Mouse (Mus musculus) layer of hippocampus, adult 2 months (tissue): Measurements from ENCODE around the gene S100b. TPM values are rescaled to one million over a fixed set of nuclear protein-coding genes. Genes with fewer than 3 reads are reported as not detected.

Source experiments
- DNase-seq, 2 experiments: peaks; one replicate each; pipeline ENCODE4 v3.0.0; 2022; ENCODE audit warnings: low spot score in 2 of 2
- H3K27ac ChIP-seq: fragments of 200-600 bp; 2 replicates; pipeline ENCODE4 v1.8.1; 2022
- H3K4me3 ChIP-seq: fragments of 200-600 bp; 2 replicates; pipeline ENCODE4 v1.8.1; 2022; ENCODE audit warnings: mild to moderate bottlenecking
- CTCF ChIP-seq: fragments of 200-600 bp; conservative IDR thresholded peaks from 2 replicates; pipeline ENCODE4 v1.8.1; 2022; ENCODE audit warnings: antibody characterized with exemption, mild to moderate bottlenecking, moderate library complexity
- microRNA-seq, 2 experiments: library from miRNA; unstranded; fragments of <30 nt; microRNA quantifications; one replicate each; pipeline ENCODE4 v1.2.0; 2021
- total RNA-seq, 2 experiments: library from RNA; stranded (reverse); gene quantifications; 2 replicates each; pipeline ENCODE4 v1.2.3; 2021

The S100b gene
- total RNA-seq, 2 experiments from 2014 or later, result 118 to 128 TPM

GRCm38 (mm10) chr10:76278541-76279097 lies 25.0 kb downstream of the S100b start:
- no peak for DNase-seq
- Histone ChIP-seq H3K4me3 (no peak overlapping the region), H3K27ac (no peak overlapping the region)
- no peak for TF ChIP-seq CTCF

DNA sequence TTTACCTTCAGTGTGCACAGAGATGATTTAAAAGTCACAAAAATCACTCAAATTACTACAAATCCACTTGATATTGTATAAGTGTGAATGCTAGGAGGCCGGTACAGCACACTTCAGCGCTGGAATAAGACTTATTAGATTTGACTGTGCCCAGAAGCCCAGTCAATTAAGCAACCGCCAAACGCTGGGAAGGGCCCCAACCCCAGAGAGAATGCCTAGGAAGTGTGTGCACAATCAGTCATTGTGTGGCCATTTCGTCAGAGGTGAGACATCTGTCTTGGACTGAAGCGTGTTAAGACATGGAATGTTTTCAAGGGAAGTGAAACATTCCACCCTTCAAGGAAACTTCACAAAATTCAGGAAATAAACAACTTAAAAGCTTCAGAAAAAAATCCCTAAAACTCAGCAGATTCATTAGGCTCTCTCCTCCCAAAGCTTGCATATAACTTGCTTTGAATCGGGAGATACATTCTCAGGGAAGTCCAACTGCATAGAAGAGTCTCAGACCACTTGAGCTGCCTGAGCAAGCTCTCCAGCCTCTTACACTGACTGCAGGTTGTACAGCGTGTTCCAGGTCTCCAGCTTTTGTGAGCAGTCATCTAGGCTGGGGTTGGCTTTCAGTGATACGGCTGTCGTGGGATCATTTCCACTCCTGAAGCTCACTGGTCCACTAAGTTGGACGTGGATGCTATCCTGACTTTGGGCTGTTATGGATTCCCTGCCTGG lies 34.8 kb downstream of the S100b start:
- H3K27ac ChIP-seq, result peak overlapping the region; percentile 33
- no peak for DNase-seq
- no peak overlapping the region for H3K4me3 ChIP-seq
- TF ChIP-seq CTCF, result no peak

DNA sequence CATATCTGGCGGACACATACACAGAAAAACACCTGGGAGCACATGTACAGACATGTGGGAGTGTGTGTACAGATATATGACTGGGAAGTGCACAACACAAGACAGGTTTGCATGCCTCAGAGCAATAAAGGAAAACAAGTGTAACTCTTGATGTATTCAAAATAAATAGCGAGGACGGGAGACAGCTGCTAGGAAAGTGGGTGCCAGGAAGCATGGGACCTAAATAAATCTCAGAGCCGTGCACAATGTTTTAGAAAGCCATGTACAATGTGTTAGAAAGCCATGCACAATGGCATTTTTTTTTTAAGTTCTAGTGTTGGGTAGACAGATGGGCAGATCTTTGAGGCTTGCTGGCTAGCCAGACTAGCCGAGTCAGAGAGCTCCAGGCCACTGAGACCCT lies 35.4 kb downstream of the S100b start:
- peak overlapping the region; percentile 33 for H3K27ac ChIP-seq
- TF ChIP-seq CTCF, result no peak
- DNase-seq, result no peak
- no peak overlapping the region for H3K4me3 ChIP-seq

DNA sequence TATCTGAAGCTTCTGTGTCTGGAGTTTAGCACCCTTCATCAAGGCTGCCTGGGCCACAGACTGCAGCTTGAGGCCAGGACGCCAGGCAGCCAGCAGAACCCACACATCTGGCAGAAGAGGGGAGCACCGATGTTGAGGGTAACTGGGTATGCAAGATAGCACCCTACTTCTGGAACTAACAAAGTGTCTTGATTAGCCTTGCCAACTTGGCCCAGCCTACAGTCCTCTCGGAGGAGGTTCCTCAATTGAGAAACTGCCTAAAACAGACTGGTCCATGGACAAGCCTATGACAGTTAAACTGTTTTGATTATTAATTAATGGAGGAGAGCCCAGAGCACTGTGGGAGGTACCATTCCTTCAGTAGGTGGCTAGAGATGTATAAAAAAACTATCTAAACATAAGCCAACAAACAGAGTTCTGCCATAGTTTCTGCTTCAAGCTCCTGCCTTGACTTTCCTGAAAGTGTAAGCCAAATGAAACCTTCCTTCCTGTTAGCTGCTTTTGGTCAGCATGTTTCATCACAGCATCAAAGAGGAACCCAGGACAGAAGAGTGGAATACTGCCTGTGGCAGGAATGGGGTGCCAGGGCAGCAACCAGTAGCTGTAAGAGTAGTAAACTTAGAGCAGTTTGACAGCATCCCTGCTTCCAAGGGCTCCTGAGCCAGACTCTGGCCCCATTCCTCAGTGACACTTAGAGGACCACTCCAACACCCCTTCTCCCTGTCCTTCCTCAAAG lies 36.5 kb downstream of the S100b start:
- DNase-seq, result no peak

DNA sequence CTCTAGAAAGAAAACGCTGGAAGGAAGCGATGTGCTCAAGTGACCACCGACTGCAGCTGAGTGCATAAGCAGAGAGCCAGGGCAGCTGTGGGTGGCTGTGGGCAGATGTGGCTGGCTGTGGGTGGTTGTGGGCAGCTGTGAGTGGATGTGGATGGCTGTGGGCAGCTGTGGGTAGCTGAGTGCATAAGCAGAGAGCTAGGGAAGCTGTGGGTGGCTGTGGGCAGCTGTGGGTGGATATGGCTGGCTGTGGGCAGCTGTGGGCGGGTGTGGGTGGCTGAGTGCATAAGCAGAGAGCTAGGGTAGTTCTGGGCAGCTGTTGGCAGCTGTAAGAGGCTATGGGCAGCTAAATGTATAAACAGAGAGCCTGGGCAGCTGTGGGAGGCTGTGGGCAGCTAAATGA lies 39.6 kb downstream of the S100b start:
- DNase-seq, result no peak
- no peak overlapping the region for H3K4me3 ChIP-seq
- TF ChIP-seq CTCF, result no peak
- no peak overlapping the region for H3K27ac ChIP-seq

More for the DNA sequence above, 36.5 kb downstream of the S100b start:
- no peak for TF ChIP-seq CTCF
- H3K27ac ChIP-seq, result peak overlapping the region; percentile 33
- H3K4me3 ChIP-seq, result no peak overlapping the region

DNA sequence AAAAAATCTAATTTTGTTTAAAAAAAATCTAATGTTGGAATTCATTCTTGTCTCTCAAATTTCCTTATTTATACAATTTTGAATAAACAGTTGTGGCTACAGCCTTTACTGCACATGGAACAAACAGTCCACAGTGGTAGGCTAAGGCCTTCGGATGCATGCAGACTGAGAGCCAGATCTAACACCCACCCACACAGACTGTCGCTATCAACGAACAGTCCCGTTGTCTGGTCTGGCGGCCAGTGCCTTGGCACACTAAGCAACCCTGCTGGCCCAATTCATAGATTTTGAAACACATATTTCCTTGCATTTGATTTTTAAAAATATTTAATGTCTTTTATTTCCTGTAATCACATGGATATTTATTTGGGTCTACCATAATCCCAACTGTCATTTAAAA lies 46.5 kb downstream of the S100b start:
- TF ChIP-seq CTCF, result no peak
- DNase-seq, result no peak

GRCm38 (mm10) chr10:76306738-76307137 lies 53.1 kb downstream of the S100b start:
- H3K27ac ChIP-seq, result peak overlapping the region; percentile 62; the same call in 1 of the 2 replicates
- no peak for TF ChIP-seq CTCF

More for the DNA sequence above, 46.5 kb downstream of the S100b start:
- Histone ChIP-seq H3K4me3 (no peak overlapping the region), H3K27ac (no peak overlapping the region)

More at GRCm38 (mm10) chr10:76306738-76307137, 53.1 kb downstream of the S100b start:
- no peak overlapping the region for H3K4me3 ChIP-seq
- DNase-seq, result no peak

Small RNA genes within 50 kb of the gene (microRNA-seq; reads per million reads assigned to microRNA genes)
- gene Mir678, result 0 reads per million in 2 experiments

Other genes with a start within 250 kb of the S100b start
- gene Zfp280b, start 221.2 kb upstream of the S100b start, total RNA-seq, result 10 to 100 TPM; 15.5 to 16.1 TPM
- gene Slc5a4b, start 142.9 kb upstream of the S100b start, total RNA-seq, result not detected
- gene Slc5a4a, start 106.4 kb upstream of the S100b start, total RNA-seq, result not detected
- 10 to 100 TPM; 72.2 to 75.3 TPM for gene Prmt2, start 16.0 kb upstream of the S100b start, total RNA-seq
- 10 to 100 TPM; 50.9 to 51.0 TPM for gene Dip2a, start 91.4 kb downstream of the S100b start, total RNA-seq
- not detected for gene AC141477.1, start 186.6 kb downstream of the S100b start, total RNA-seq
- 10 to 100 TPM; 23.1 TPM for gene Pcnt, start 188.9 kb downstream of the S100b start, total RNA-seq
- not detected for gene 2610028H24Rik, start 195.2 kb downstream of the S100b start, total RNA-seq
- 10 to 100 TPM; 51.2 to 53.7 TPM for gene Mcm3ap, start 215.1 kb downstream of the S100b start, total RNA-seq
- 1 to 10 TPM; 3.9 to 4.6 TPM for gene Ybey, start 215.3 kb downstream of the S100b start, total RNA-seq